Comparison of ENCODE assay signal across 4 mouse cellular contexts in genomic region chr14:4023641-4024040, GRCm38 (mm10). TPM values are rescaled to one million over a fixed set of nuclear protein-coding genes. Genes with fewer than 3 reads are reported as not detected.
"Had no signal": no experiment of that assay in that cellular context is flagged by ENCODE, and none has a peak within 500 bp of the region (broad histone marks: within the 10 kb centered on the region; RNA-seq: fewer than 3 reads in every experiment).

Gm5796 (plus strand) TSS chr14:4023941.

RNA-seq across cellular contexts. Expression of gene Gm5796, which starts in this region (rescaled TPM):
- total RNA-seq: liver, adult 2 months; megakaryocyte, adult 5-6 weeks; megakaryocyte-erythroid progenitor cell, adult 5-6 weeks; monocyte, adult 5-6 weeks had no signal
